Mouse (Mus musculus) stomach, embryonic 15.5 days (tissue): ENCODE measurements around the gene Dgkq. TPM values are rescaled to one million over a fixed set of nuclear protein-coding genes. Genes with fewer than 3 reads are reported as not detected.

Source experiments
- ATAC-seq: fragments of 200-750 bp; cut with Nextera tagmentation; 2 replicates; pipeline ENCODE4 v1.8.0; 2017; ENCODE audit warnings: low read depth, moderate number of reproducible peaks, moderate TSS enrichment; ENCODE audit not compliant: insufficient read depth, low FRiP score
- H3K27ac ChIP-seq: fragments of 300-500 bp; sonication (generic); 2 replicates; pipeline ENCODE4 v1.5.1; 2015; ENCODE audit warnings: mild to moderate bottlenecking, inconsistent platforms
- H3K27me3 ChIP-seq: fragments of 300-500 bp; sonication (generic); replicated peaks from 2 replicates; pipeline ENCODE4 v1.6.1; 2015; ENCODE audit warnings: inconsistent platforms
- H3K36me3 ChIP-seq: fragments of 300-500 bp; sonication (generic); 2 replicates; pipeline ENCODE4 v1.6.1; 2015; ENCODE audit warnings: inconsistent platforms
- H3K4me1 ChIP-seq: fragments of 300-500 bp; sonication (generic); 2 replicates; pipeline ENCODE4 v1.6.1; 2015; ENCODE audit warnings: inconsistent platforms
- H3K4me2 ChIP-seq: fragments of 300-500 bp; sonication (generic); 2 replicates; pipeline ENCODE4 v1.6.1; 2015; ENCODE audit warnings: mild to moderate bottlenecking, inconsistent platforms
- H3K4me3 ChIP-seq: fragments of 300-500 bp; sonication (generic); replicated peaks from 2 replicates; pipeline ENCODE4 v1.5.1; 2015; ENCODE audit warnings: inconsistent platforms
- H3K9ac ChIP-seq: fragments of 300-500 bp; sonication (generic); 2 replicates; pipeline ENCODE4 v1.6.1; 2015; ENCODE audit warnings: inconsistent platforms
- H3K9me3 ChIP-seq: fragments of 300-500 bp; sonication (generic); 2 replicates; pipeline ENCODE4 v1.6.1; 2016; ENCODE audit warnings: inconsistent platforms
- WGBS: fragments of 180-500 bp; shearing (Covaris S2); methylation state at CpG from one replicate; pipeline ENCODE4 v1.1.7; 2015; 5-methylcytosine and 5-hydroxymethylcytosine counted together
- polyA plus RNA-seq: library from polyadenylated mRNA; unstranded; fragments of >200 nt; fragmentation: Nextera tagmentation; extraction: Ambion mirVana; gene quantifications from 2 replicates; pipeline ENCODE4 v1.2.1, GENCODE M21; 2015

Dgkq gene
- polyA plus RNA-seq, result 10.6 and 11.0 TPM in 2 replicates

DNA sequence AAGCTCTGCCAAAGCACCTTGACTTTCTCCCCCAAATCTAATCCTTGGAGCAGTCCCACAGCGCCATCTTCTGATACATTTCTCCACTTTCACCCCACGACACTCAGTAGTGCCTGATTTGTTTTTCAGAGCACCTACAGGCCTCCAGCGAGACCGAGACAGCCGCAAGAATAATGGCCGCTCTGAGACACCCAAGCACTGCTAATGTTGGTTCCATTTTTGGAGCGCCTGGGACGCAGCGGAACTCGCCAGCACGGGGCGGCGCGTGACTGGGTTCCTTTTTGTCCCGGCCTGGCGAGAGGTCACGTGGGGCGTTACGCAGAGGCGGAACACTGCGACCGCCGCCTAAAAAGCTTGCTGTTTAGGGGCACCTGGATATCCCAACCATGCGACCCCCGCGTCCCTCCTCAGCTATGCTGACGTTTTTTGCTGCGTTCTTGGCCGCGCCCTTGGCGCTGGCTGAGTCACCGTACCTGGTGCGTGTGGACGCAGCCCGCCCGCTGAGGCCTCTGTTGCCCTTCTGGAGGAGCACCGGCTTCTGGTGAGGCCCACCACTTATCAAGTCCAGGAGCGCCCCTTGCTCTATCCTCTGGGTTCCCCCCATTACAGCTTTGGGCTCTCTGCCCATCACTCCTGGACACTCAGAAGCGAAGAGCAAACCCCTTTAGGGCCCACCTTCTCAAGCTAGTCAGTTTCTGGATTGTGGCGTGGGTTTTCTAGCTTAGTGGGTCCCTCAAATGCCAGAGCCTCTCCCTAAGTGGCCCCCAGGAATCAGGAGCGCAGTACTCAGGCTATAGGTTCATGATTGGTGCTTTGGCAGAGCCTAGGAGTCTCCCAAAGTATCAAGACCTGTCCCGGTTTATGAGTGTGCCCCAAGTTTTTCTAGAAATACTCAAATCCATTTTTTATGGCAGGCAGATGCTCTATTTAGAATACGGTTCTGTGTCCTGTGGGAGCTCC lies at the start of gene Dgkq:
Gene Dgkq, minus strand, starts transcription at position 696 of the 960 bp plus-strand sequence.
- H3K4me1 ChIP-seq, result peaks cover 10% of the 10 kb centered on the region
- H3K27me3 ChIP-seq, result no peaks in the 10 kb centered on the region
- ATAC-seq, result peak; percentile 85
- peak within 1 kb of the TSS; percentile 59 for H3K4me3 ChIP-seq
- peak within 1 kb of the TSS; percentile 89 for H3K27ac ChIP-seq
- peaks cover 15% of the 10 kb centered on the region; the same call in 1 of the 2 replicates for H3K36me3 ChIP-seq
- peak within 1 kb of the TSS; percentile 68 for H3K9ac ChIP-seq
- WGBS, result 4% methylated on average over 43 of the region's 43 CpGs
- H3K4me2 ChIP-seq, result peak within 1 kb of the TSS; percentile 80
- H3K9me3 ChIP-seq, result no peaks in the 10 kb centered on the region

DNA sequence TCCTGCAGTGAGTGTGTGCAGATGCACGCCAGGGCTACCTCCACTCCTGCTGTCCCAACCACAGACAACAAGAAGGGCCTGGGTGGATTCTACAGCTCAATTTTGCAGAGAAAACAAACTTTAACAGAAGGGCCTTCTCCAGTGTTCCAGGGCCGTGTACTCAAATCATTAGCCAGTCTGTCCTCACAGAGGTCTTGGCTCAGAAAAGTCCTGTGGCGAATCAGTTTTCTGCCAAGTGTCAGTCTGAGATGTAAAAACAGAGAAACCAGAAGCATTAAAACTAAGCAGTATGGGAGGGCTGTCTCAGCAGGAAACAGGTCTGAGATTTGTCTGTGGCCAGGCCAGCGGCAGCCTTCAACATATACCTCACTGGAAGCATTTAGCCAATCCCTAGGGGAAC lies 48.6 kb upstream of the Dgkq start:
- no peaks in the 10 kb centered on the region for H3K36me3 ChIP-seq
- H3K4me1 ChIP-seq, result no peaks in the 10 kb centered on the region
- no peak overlapping the region for H3K27ac ChIP-seq
- H3K4me2 ChIP-seq, result no peak overlapping the region
- H3K9ac ChIP-seq, result no peak overlapping the region
- no peaks in the 10 kb centered on the region for H3K27me3 ChIP-seq
- H3K9me3 ChIP-seq, result no peaks in the 10 kb centered on the region
- H3K4me3 ChIP-seq, result no peak overlapping the region
- 56% methylated on average over 4 of the region's 4 CpGs for WGBS
- ATAC-seq, result no peak

DNA sequence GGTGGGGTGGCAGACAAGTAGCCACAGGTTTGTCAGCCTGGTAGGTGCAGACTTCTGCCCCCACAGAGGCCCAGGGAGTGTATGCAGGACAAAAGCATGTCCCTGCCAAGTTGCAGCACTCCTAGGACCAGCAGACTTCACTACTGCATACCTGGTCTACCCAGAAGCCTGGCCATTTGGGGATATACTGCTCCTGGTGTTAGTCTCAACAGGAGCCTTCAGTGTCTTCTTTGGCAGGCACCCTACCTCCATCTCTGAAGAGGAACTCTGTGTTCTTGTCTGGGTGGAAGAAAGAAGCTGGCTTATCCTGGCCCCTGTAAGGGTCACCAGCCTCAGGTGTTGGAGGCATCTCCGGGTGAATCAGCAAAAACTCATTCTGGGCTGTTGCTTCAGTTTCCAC lies 46.5 kb upstream of the Dgkq start:
- no peaks in the 10 kb centered on the region for H3K4me1 ChIP-seq

DNA sequence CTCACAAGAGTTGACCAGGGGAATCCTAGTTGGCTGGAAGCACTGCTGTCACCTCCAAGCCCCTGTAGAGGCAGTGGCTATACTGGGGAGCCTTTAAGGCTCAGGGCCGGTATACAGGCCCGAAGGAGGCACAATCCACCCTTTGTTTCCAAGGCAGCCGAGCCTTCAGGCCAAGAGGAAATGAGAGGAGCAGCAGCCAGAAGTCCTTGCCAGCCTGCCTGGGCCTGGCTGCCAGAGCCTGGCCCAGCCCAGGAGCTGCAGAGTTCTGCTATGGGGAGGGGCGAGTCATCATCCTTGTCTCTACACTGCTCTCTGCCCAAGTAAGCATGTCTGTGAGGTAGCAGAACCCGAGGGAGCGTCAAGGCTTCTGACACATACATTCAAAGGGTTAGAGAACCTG lies 44.7 kb upstream of the Dgkq start:
- ATAC-seq, result 0 out of 2 replicates have a peak, but pooled peaks have one; percentile 52
- Histone ChIP-seq H3K27me3 (no peaks in the 10 kb centered on the region), H3K9me3 (no peaks in the 10 kb centered on the region), H3K4me2 (no peak overlapping the region), H3K4me1 (no peaks in the 10 kb centered on the region), H3K27ac (no peak overlapping the region), H3K9ac (no peak overlapping the region), H3K4me3 (no peak overlapping the region), H3K36me3 (no peaks in the 10 kb centered on the region)
- WGBS, result 59% methylated on average over 6 of the region's 6 CpGs

More for the DNA sequence above, 46.5 kb upstream of the Dgkq start:
- no peaks in the 10 kb centered on the region for H3K9me3 ChIP-seq
- no peaks in the 10 kb centered on the region for H3K27me3 ChIP-seq
- no peak for ATAC-seq
- no peak overlapping the region for H3K4me3 ChIP-seq
- 91% methylated on average over 1 of the region's 1 CpGs for WGBS
- no peak overlapping the region for H3K27ac ChIP-seq
- H3K4me2 ChIP-seq, result no peak overlapping the region
- no peak overlapping the region for H3K9ac ChIP-seq
- no peaks in the 10 kb centered on the region for H3K36me3 ChIP-seq

DNA sequence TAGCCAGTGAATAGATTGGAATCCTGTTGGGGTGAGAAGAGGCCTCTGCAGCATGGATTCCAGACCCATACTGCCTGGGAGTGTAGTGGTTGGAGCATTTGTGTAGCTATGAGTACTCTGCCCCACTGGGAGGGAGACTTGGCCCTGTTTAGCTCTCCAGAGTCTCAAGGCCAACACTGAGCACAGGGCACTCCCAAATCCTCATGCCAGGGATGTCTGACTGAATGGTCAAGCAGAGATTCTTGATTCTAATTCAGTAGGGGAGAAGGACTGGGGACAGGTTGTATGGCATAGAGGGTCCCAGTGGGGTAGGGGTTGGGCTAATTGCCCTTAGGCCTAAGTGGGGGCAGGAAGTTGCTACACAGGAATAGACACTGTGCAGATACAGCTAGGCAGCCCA lies 44.2 kb upstream of the Dgkq start:
- no peak overlapping the region for H3K27ac ChIP-seq
- no peak overlapping the region for H3K4me2 ChIP-seq
- no peak overlapping the region for H3K9ac ChIP-seq
- ATAC-seq, result no peak
- H3K36me3 ChIP-seq, result no peaks in the 10 kb centered on the region
- H3K27me3 ChIP-seq, result no peaks in the 10 kb centered on the region
- H3K4me1 ChIP-seq, result no peaks in the 10 kb centered on the region
- H3K4me3 ChIP-seq, result no peak overlapping the region
- H3K9me3 ChIP-seq, result no peaks in the 10 kb centered on the region

DNA sequence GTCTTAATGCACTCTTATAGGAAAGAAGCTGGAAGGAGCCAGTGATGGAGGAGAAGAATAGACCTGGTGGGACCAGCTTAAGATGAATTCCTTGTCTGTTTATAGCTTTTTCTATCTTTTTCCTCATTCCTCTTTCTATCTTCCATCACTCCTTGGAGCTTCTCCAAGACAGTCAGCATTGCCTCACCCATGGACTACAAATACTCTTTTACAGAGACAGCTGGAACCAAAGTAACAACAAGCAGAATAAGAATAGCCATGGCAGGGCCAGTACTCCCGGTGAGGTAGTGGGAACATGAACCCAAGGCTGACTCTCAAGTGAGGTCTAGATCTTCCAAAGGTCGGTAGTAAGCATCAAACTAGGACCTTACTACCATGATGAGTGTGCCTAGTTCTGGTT lies 43.6 kb upstream of the Dgkq start:
- no peak overlapping the region for H3K27ac ChIP-seq
- no peaks in the 10 kb centered on the region for H3K27me3 ChIP-seq
- H3K4me3 ChIP-seq, result no peak overlapping the region
- no peaks in the 10 kb centered on the region for H3K9me3 ChIP-seq
- WGBS, result 88% methylated on average over 2 of the region's 2 CpGs
- no peak overlapping the region for H3K4me2 ChIP-seq
- no peak overlapping the region for H3K9ac ChIP-seq
- no peaks in the 10 kb centered on the region for H3K36me3 ChIP-seq
- no peak for ATAC-seq
- no peaks in the 10 kb centered on the region for H3K4me1 ChIP-seq

DNA sequence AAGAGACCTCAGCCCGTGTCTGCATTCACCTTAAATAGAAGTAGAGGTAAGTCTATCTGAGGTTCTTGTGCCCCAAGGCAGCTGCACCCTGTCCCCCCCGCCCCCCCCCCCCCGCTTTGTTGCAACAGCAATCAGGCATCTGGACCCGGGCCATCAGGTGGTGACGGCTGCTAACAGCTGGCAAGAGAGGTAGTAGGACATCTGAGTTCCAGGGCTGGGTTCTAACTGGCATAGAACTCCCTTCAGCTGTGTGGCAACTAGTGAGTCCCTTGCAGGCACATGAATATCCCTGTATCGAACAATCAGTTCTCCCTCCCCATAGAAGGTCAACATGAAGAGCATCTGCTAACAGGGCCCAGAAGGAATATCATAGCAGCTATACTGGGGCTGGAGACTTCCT lies 42.5 kb upstream of the Dgkq start:
- Histone ChIP-seq H3K4me1 (no peaks in the 10 kb centered on the region), H3K9ac (no peak overlapping the region), H3K27ac (no peak overlapping the region), H3K4me3 (no peak overlapping the region), H3K36me3 (peaks cover 4% of the 10 kb centered on the region; the same call in 1 of the 2 replicates), H3K4me2 (no peak overlapping the region), H3K27me3 (no peaks in the 10 kb centered on the region), H3K9me3 (no peaks in the 10 kb centered on the region)
- ATAC-seq, result no peak
- 78% methylated on average over 6 of the region's 6 CpGs for WGBS

DNA sequence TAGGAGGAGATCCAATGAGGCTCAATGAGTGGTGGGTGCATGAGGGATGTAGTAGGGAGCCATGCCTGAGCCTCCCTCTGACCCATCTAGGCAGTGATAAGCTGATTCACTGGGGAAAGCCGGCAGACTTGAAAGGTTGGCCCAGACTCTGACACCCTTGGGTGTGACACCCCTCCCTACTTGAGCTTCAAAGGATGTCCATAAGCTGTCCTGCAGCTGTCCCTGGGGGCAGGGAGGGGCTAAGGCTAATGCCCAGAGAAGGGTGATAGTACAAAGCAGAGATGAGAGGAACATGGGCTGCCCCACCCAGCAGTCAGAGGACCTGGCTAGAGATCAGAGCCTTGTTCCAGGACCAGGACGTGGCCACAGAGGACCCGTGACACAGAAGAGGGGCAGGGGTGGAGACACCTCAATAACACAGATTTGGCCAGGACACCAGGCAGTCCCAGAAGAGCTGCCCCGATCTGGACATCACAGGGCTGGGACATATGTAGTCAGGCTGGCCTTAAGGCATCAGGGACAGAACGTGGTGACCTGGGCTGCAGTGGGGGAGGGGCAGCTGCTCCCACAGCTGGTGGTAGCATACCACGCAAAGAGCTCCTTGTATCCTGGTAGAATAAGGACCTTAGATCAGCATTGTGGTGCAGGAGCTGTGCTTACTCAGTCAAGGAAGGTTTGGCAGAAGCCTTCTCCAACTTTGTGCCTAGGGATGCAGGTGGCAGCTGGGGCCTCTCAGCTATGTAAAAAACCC lies 39.7 kb upstream of the Dgkq start:
- no peaks in the 10 kb centered on the region for H3K27me3 ChIP-seq
- H3K9me3 ChIP-seq, result no peaks in the 10 kb centered on the region
- ATAC-seq, result no peak
- 45% methylated on average over 6 of the region's 6 CpGs for WGBS
- no peak overlapping the region for H3K27ac ChIP-seq
- H3K36me3 ChIP-seq, result peaks cover 25% of the 10 kb centered on the region; the same call in 1 of the 2 replicates
- no peak overlapping the region for H3K4me2 ChIP-seq
- H3K4me1 ChIP-seq, result peaks cover 2% of the 10 kb centered on the region; the same call in 1 of the 2 replicates
- H3K4me3 ChIP-seq, result no peak overlapping the region
- no peak overlapping the region for H3K9ac ChIP-seq

DNA sequence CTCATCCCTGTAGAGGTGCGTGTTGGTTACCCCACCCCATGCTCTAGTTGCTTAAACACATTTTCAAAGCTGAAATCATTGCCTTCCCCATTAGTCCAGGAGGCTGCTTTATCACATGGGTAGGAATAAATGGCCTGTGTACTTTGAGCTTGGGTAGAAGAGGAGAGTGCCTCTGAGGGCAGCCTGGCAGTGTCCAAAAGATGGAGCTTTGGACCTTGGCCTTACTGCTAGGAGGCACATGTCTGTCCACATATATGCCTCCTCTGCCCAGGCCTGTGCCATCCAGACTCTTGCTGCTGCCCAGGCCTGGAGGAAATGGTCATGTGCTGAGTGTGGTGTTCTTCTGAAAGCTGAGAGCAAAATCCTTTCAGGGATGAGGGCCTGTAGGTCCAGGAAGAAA lies 38.9 kb upstream of the Dgkq start:
- WGBS, result 89% methylated on average over 1 of the region's 1 CpGs
- Histone ChIP-seq H3K27ac (no peak overlapping the region), H3K4me3 (no peak overlapping the region), H3K9ac (no peak overlapping the region), H3K36me3 (peaks cover 25% of the 10 kb centered on the region; the same call in 1 of the 2 replicates), H3K27me3 (no peaks in the 10 kb centered on the region), H3K9me3 (no peaks in the 10 kb centered on the region), H3K4me2 (no peak overlapping the region), H3K4me1 (peaks cover 8% of the 10 kb centered on the region)
- ATAC-seq, result no peak

DNA sequence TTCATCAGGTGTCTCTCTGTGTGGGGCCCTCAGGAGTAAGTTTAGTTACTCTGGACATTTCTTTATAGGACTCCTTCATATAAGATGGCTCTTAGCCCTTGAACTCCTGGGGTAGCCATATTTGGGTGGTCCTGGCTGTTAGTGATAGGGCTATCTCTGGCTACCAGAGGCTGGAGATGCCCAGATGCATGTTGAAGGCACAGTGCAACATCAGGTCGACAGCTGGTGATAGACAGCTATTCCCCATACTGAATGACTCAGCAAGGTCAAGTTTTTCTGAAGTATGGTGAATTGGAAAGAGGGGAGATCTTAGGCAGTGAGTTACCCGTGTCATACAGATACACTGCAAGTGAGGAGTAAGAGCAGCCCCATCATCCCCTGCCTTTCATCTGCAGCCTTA lies 38.3 kb upstream of the Dgkq start:
- peaks cover 9% of the 10 kb centered on the region for H3K4me1 ChIP-seq
- H3K27ac ChIP-seq, result no peak overlapping the region
- no peak overlapping the region for H3K4me2 ChIP-seq
- ATAC-seq, result no peak
- H3K27me3 ChIP-seq, result no peaks in the 10 kb centered on the region
- peaks cover 25% of the 10 kb centered on the region; the same call in 1 of the 2 replicates for H3K36me3 ChIP-seq
- WGBS, result 76% methylated on average over 2 of the region's 2 CpGs
- no peak overlapping the region for H3K9ac ChIP-seq
- no peaks in the 10 kb centered on the region for H3K9me3 ChIP-seq
- H3K4me3 ChIP-seq, result no peak overlapping the region

DNA sequence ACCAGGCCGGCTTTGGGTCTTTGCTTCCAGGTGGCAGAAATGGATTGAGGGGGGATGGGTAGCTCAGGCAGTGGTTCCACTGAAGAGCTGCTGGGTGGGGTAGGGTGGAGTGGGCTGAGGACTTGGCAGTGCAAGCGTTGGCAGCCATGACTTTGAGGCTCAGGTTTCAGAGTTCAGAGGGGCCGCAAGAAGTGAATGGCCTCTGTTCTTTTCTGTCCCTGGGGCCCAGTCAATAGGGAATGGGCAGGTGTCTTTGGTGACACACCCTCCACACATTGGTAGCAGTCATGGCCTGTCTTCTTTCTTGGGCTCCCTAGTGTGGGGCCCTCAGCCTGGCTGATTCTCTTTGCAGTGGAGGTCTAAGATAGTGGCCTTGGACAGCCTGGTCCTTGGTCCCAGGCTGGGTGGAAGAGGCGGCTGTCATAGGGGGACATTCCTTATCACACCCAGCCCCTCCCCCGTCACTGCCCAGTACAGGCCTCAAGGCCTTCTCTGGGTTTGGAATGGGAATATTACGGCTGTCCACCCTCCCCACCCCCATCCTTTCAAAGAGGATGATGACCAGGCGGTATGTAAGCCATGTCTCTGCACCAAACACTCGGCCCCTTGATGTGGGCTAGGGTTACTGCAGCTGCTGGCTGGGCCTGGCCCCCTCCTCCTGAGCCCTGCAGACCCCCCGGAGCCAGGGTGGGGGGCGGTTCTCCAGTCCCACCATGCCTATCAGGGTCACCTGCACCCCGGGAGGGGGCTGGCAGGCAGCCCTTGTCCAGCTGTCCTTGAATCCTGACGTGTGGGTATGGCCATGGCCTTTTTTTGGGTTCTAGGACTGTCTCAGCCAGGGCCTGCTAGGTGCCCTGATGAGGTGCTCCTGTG lies 34.5 kb upstream of the Dgkq start:
- Histone ChIP-seq H3K9me3 (no peaks in the 10 kb centered on the region), H3K36me3 (peaks cover 25% of the 10 kb centered on the region; the same call in 1 of the 2 replicates), H3K4me2 (no peak overlapping the region), H3K9ac (no peak overlapping the region), H3K27me3 (no peaks in the 10 kb centered on the region), H3K27ac (peak overlapping the region; percentile 51; the same call in 1 of the 2 replicates), H3K4me1 (peaks cover 24% of the 10 kb centered on the region), H3K4me3 (no peak overlapping the region)
- WGBS, result 68% methylated on average over 12 of the region's 12 CpGs
- ATAC-seq, result peak; percentile 37
